Mouse (Mus musculus): ENCODE data around the gene Arhgef3.
A peak's percentile ranks its signal among the peaks of the same experiment; 100 is the strongest.

The Arhgef3 gene

GRCm38 (mm10) chr14:27158133-27158532 lies 43.4 kb downstream of the Arhgef3 start:
- DNase-seq (ENCODE audit: inconsistent age in 2 of 2, low spot score in 1 of 2), result no peak

DNA sequence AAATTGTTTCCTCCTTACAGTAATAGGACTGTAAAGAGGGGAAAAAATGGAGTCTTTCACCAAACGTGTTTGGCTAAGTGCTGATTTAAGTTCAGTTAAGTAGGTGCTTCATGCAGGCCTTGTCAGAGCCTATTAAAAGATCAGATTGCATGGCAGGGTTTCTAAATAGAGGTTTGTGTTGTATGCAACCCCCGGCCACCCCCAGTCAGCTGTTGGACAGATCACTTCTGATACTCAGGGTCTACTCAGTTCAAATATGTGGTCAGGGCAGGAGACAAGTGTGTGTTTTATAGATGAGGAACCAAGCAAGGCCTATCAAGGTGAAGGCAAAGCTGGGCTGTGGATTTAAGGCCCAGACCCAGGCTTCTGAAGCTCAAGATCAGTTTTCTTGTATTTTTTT lies 44.1 kb downstream of the Arhgef3 start:
- DNase-seq (ENCODE audit: inconsistent age in 2 of 2, low spot score in 1 of 2), result no peak

- no peak for DNase-seq (ENCODE audit: inconsistent age in 2 of 2, low spot score in 1 of 2)
These were observed 46.1 kb downstream of the Arhgef3 start for GRCm38 (mm10) chr14:27160762-27161161.

DNA sequence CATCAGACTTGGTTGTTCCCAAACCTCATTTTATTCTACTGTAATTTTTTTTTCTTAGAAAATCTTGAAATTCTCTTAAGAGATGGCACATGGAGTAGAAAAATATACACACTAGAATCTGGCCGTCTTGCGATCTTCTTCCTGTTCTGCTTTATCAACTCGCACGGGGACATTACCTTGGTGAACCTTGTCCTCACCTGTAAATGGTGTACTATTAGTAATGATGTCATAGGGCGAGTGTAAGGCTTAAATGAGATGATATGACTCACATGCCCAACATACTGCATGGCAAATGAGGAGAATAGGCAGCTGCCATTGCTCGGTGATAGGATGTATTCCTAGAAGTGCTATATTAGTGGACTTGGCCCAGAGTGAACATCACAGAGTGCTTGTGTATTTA lies 49.9 kb downstream of the Arhgef3 start:
- DNase-seq (ENCODE audit: inconsistent age in 2 of 2, low spot score in 1 of 2), result no peak

GRCm38 (mm10) chr14:27166751-27167150 lies 52.1 kb downstream of the Arhgef3 start:
- DNase-seq (ENCODE audit: inconsistent age in 2 of 2, low spot score in 1 of 2), result peak in 1 of 2 experiments; percentile 22

DNA sequence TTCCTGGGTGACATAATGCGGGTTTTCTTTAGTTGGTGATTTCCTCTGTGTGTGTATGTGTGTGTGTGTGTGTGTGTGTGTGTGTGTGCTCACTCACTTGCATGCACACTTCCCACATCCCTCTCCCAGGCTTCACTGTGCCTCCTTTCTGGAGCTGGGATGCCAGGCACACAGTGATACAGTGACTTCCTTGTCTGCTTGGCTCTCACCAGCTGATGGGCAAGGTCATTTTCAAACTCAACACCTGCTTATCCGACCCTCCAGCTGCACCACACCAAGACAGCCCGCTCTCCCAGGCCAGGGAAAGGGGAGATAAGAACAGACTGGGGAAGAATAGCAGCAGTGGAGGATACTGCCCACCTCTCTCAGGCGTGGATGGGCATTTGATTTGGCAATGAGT lies 52.5 kb downstream of the Arhgef3 start:
- peak in 1 of 2 experiments; percentile 31 for DNase-seq (ENCODE audit: inconsistent age in 2 of 2, low spot score in 1 of 2)

DNA sequence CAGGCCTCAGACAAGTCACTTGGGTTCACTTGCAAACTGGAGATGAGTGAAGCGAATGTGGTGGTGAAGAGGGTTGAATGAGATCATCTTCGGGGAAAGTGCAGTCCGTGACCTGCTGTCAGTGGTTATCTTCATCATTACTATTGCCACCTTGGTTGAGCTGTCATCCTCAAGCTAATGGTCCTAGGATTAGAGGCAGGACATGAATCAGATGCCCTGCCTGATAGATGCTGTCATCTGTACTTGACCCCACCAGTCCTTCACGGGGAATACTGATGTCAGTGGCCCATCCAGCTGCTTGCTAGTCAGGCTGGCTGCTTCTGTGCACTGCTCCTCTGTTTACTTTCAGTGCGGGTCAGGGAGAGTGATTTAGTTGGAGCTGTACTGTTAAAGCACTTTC lies 53.7 kb downstream of the Arhgef3 start:
- peak in 1 of 2 experiments; percentile 82 for DNase-seq (ENCODE audit: inconsistent age in 2 of 2, low spot score in 1 of 2)

GRCm38 (mm10) chr14:27169287-27169686 lies 54.6 kb downstream of the Arhgef3 start:
- peak in 1 of 2 experiments; percentile 25 for DNase-seq (ENCODE audit: inconsistent age in 2 of 2, low spot score in 1 of 2)

DNA sequence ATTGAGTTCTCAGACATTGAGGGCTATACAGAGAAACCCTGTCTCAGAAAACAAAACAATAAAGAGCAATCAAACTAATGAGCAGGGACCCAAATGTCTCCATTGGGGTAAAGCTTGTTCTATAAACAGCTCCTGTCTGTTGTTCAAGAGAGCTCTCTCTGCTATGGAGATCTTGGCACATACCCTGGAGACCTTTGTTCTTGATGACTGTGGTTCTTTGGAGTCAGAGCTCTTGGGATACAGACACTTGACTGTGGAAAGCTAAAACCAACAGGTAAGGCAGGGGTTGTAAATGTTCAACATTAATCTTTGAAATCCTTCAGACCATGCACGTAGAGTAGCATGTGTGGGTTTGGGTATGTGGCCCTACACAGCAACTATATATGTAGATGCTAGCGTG lies 55.7 kb downstream of the Arhgef3 start:
- no peak for DNase-seq (ENCODE audit: inconsistent age in 2 of 2, low spot score in 1 of 2)

GRCm38 (mm10) chr14:27171175-27171830 lies 56.6 kb downstream of the Arhgef3 start:
- DNase-seq (ENCODE audit: inconsistent age in 2 of 2, low spot score in 1 of 2), result peak in 1 of 2 experiments; percentile 59

- DNase-seq (ENCODE audit: inconsistent age in 2 of 2, low spot score in 1 of 2), result peak; percentile 71 to 91
These were observed 58.6 kb downstream of the Arhgef3 start for GRCm38 (mm10) chr14:27173178-27173803.

GRCm38 (mm10) chr14:27174188-27174786 lies 59.6 kb downstream of the Arhgef3 start:
- no peak for DNase-seq (ENCODE audit: inconsistent age in 2 of 2, low spot score in 1 of 2)

- peak in 1 of 2 experiments; percentile 61 for DNase-seq (ENCODE audit: inconsistent age in 2 of 2, low spot score in 1 of 2)
These were observed 60.2 kb downstream of the Arhgef3 start for GRCm38 (mm10) chr14:27174831-27175301.

GRCm38 (mm10) chr14:27175343-27175742 lies 60.6 kb downstream of the Arhgef3 start:
- DNase-seq (ENCODE audit: inconsistent age in 2 of 2, low spot score in 1 of 2), result no peak

- peak in 1 of 2 experiments; percentile 74 for DNase-seq (ENCODE audit: inconsistent age in 2 of 2, low spot score in 1 of 2)
These were observed 63.3 kb downstream of the Arhgef3 start for GRCm38 (mm10) chr14:27177800-27178559.

DNA sequence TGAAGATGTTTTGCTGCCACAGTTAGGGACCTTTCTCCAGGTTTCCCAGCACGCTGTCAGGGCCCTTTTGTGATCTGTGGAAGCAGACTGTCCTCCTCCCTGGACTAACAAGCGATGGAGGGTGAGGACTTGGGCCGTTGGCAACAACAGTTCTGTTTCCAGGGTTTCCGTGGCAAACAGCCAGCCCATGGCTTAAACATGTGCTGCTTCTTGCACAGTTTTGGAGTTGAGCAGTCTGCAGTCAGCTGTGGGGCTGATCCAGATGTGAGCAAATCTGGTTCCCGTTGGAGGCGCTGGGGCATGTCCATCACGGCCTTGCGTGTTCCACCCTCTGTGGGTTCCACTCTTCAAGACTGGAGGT lies 63.8 kb downstream of the Arhgef3 start:
- DNase-seq (ENCODE audit: inconsistent age in 2 of 2, low spot score in 1 of 2), result peak; percentile 49 to 85

DNA sequence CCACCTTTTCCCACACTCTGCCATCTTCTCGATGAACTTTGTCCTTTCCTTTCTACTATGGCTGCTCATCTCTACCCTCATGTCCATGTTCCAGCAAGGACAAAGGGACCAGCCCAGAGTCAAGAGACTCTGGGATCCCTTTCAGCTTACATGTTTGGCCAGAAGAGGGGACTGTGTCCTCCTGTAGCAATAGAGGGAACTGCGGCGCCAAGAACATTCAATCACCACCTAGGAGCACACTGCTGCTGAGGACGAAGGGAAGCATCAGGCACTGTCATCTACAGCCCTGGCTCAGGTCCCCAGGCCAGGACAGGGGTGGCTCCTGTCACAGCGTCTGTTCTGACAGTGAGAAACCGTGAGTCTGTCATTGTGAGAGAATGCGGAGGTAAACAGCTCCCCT lies 65.1 kb downstream of the Arhgef3 start:
- DNase-seq (ENCODE audit: inconsistent age in 2 of 2, low spot score in 1 of 2), result no peak

DNA sequence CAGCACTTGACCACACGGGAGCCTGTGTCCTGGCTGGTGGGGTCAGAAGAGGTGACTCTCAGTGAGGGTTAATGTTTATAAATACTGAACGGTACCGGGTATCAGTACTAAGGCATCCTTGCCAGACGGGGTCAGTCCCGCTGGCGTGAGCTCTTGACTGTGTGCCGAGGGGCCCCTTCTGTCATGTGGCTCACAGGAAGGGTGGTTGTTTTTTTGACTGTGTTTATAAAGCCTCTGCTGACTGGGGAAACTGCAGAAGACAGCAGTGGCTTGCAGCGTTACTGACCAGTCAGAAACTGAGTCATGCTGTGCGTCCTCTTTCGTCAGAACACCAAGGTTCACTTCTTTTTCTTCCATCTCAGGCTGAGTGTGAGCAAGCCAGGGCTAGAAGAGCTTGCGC lies 67.4 kb downstream of the Arhgef3 start:
- DNase-seq (ENCODE audit: inconsistent age in 2 of 2, low spot score in 1 of 2), result peak in 1 of 2 experiments; percentile 76

GRCm38 (mm10) chr14:27182646-27183438 lies 68.1 kb downstream of the Arhgef3 start:
- no peak for DNase-seq (ENCODE audit: inconsistent age in 2 of 2, low spot score in 1 of 2)

GRCm38 (mm10) chr14:27183501-27184230 lies 69.0 kb downstream of the Arhgef3 start:
- DNase-seq (ENCODE audit: inconsistent age in 2 of 2, low spot score in 1 of 2), result peak; percentile 59 to 94
